Mouse (Mus musculus) limb, embryonic 14.5 days (tissue): Measurements from ENCODE around the gene Ccdc190. TPM values are rescaled to one million over a fixed set of nuclear protein-coding genes. Genes with fewer than 3 reads are reported as not detected.

ENCODE experiments used
- ATAC-seq: fragments of 200-750 bp; cut with Nextera tagmentation; 2 replicates; pipeline ENCODE4 v1.8.0; 2017; ENCODE audit warnings: low read depth, moderate number of reproducible peaks, moderate TSS enrichment; ENCODE audit not compliant: low FRiP score
- DNase-seq: peaks from one replicate; pipeline ENCODE4 v3.0.0-alpha.2; 2015; ENCODE audit warnings: low spot score
- H3K27ac ChIP-seq: fragments of 300-500 bp; sonication (generic); replicated peaks from 2 replicates; pipeline ENCODE4 v1.5.1; 2014; ENCODE audit warnings: low read depth, mild to moderate bottlenecking, low read length, moderate library complexity, mixed read lengths
- H3K27me3 ChIP-seq: fragments of 300-500 bp; sonication (generic); 2 replicates; pipeline ENCODE4 v1.6.1; 2014; ENCODE audit warnings: low read length, mixed read lengths; ENCODE audit not compliant: control insufficient read depth, insufficient read depth
- H3K36me3 ChIP-seq: fragments of 300-500 bp; sonication (generic); 2 replicates; pipeline ENCODE4 v1.6.1; 2014; ENCODE audit warnings: mild to moderate bottlenecking, low read length, moderate library complexity, mixed read lengths; ENCODE audit not compliant: control insufficient read depth, insufficient read depth
- H3K4me1 ChIP-seq: fragments of 300-500 bp; sonication (generic); 2 replicates; pipeline ENCODE4 v1.6.1; 2014; ENCODE audit warnings: antibody characterized with exemption, low read length, mixed read lengths; ENCODE audit not compliant: control insufficient read depth, insufficient read depth
- H3K4me2 ChIP-seq: fragments of 300-500 bp; sonication (generic); replicated peaks from 2 replicates; pipeline ENCODE4 v1.6.1; 2014; ENCODE audit warnings: low read depth, mild to moderate bottlenecking, low read length, moderate library complexity; ENCODE audit not compliant: severe bottlenecking
- H3K4me3 ChIP-seq: fragments of 300-500 bp; sonication (generic); replicated peaks from 2 replicates; pipeline ENCODE4 v1.5.1; 2014; ENCODE audit warnings: low read length
- H3K9ac ChIP-seq: fragments of 300-500 bp; sonication (generic); 2 replicates; pipeline ENCODE4 v1.6.1; 2014; ENCODE audit warnings: mild to moderate bottlenecking, low read depth, low read length, moderate library complexity; ENCODE audit not compliant: severe bottlenecking
- H3K9me3 ChIP-seq: fragments of 300-500 bp; sonication (generic); 2 replicates; pipeline ENCODE4 v1.6.1; 2016; ENCODE audit warnings: low read length; ENCODE audit not compliant: control insufficient read depth
- POLR2A ChIP-seq: fragments of 200-500 bp; IDR thresholded peaks from 2 replicates; pipeline ENCODE4 v1.8.0; 2012; ENCODE audit warnings: inconsistent platforms, mild to moderate bottlenecking, moderate library complexity, borderline replicate concordance; ENCODE audit not compliant: insufficient read depth, insufficient read length; ENCODE audit errors: extremely low read depth
- WGBS: fragments of 180-500 bp; shearing (Covaris S2); extraction: QIAGEN DNeasy Blood & Tissue Kit; methylation state at CpG from one replicate; pipeline ENCODE4 v1.1.7; 2014; 5-methylcytosine and 5-hydroxymethylcytosine counted together
- polyA plus RNA-seq, 2 experiments: library from polyadenylated mRNA; depleted of rRNA in 1 of 2; stranded (reverse) in 1 of 2; unstranded in 1 of 2; fragments of >200 nt; fragmentation: Nextera tagmentation in 1 of 2; extraction: Ambion mirVana in 1 of 2; gene quantifications; 2 replicates each; pipeline versions ENCODE4 v1.2.1 to v1.2.3; 2012 to 2014

The Ccdc190 gene
- polyA plus RNA-seq, 2 experiments, result 0.20 TPM; not detected in 1

- Histone ChIP-seq H3K4me2 (no peak overlapping the region), H3K4me1 (peaks cover 10% of the 10 kb centered on the region), H3K9ac (no peak overlapping the region), H3K9me3 (no peaks in the 10 kb centered on the region), H3K4me3 (no peak overlapping the region), H3K27me3 (no peaks in the 10 kb centered on the region), H3K27ac (no peak overlapping the region), H3K36me3 (no peaks in the 10 kb centered on the region)
- DNase-seq, result no peak
- TF ChIP-seq POLR2A, result no peak
- ATAC-seq, result peak; percentile 12; the same call in 1 of the 2 replicates
- WGBS, result 37% methylated on average over 9 of the region's 9 CpGs
Measured at GRCm38 (mm10) chr1:169917115-169917796, 11.2 kb upstream of the Ccdc190 start.

- no peak overlapping the region for H3K9ac ChIP-seq
- TF ChIP-seq POLR2A, result no peak
- H3K27me3 ChIP-seq, result no peaks in the 10 kb centered on the region
- no peaks in the 10 kb centered on the region for H3K36me3 ChIP-seq
- no peaks in the 10 kb centered on the region for H3K9me3 ChIP-seq
- peak; percentile 27 for DNase-seq
- 28% methylated on average over 4 of the region's 4 CpGs for WGBS
- no peak overlapping the region for H3K4me3 ChIP-seq
- ATAC-seq, result no peak
- H3K4me2 ChIP-seq, result no peak overlapping the region
- no peak overlapping the region for H3K27ac ChIP-seq
- H3K4me1 ChIP-seq, result peaks cover 10% of the 10 kb centered on the region
Measured at GRCm38 (mm10) chr1:169917998-169918397, 10.4 kb upstream of the Ccdc190 start.

- no peak overlapping the region for H3K4me3 ChIP-seq
- ATAC-seq, result peak; percentile 73
Measured at GRCm38 (mm10) chr1:169919211-169919610, 9.2 kb upstream of the Ccdc190 start.

GRCm38 (mm10) chr1:169921710-169922211 is 6.7 kb upstream of the Ccdc190 start:
- Histone ChIP-seq H3K9me3 (no peaks in the 10 kb centered on the region), H3K4me3 (no peak overlapping the region), H3K27ac (no peak overlapping the region), H3K4me1 (peaks cover 7% of the 10 kb centered on the region), H3K9ac (no peak overlapping the region), H3K4me2 (no peak overlapping the region), H3K36me3 (no peaks in the 10 kb centered on the region), H3K27me3 (no peaks in the 10 kb centered on the region)
- peak; percentile 55 for DNase-seq
- TF ChIP-seq POLR2A, result no peak
- ATAC-seq, result no peak
- WGBS, result 37% methylated on average over 8 of the region's 8 CpGs

More at GRCm38 (mm10) chr1:169919211-169919610, 9.2 kb upstream of the Ccdc190 start:
- TF ChIP-seq POLR2A, result no peak
- DNase-seq, result peak; percentile 77
- Histone ChIP-seq H3K4me1 (peaks cover 10% of the 10 kb centered on the region), H3K36me3 (no peaks in the 10 kb centered on the region), H3K9ac (peak overlapping the region; percentile 32), H3K27ac (no peak overlapping the region), H3K9me3 (no peaks in the 10 kb centered on the region), H3K4me2 (peak overlapping the region; percentile 29; the same call in 1 of the 2 replicates), H3K27me3 (no peaks in the 10 kb centered on the region)
- WGBS, result 3% methylated on average over 11 of the region's 11 CpGs

- no peak overlapping the region for H3K9ac ChIP-seq
- DNase-seq, result no peak
Measured at GRCm38 (mm10) chr1:169924567-169924966, 3.9 kb upstream of the Ccdc190 start.

More at GRCm38 (mm10) chr1:169924567-169924966, 3.9 kb upstream of the Ccdc190 start:
- H3K4me1 ChIP-seq, result no peaks in the 10 kb centered on the region
- ATAC-seq, result no peak
- no peak overlapping the region for H3K27ac ChIP-seq
- no peak for TF ChIP-seq POLR2A
- H3K9me3 ChIP-seq, result no peaks in the 10 kb centered on the region
- WGBS, result 78% methylated on average over 2 of the region's 2 CpGs
- no peak overlapping the region for H3K4me3 ChIP-seq
- no peaks in the 10 kb centered on the region for H3K27me3 ChIP-seq
- no peak overlapping the region for H3K4me2 ChIP-seq
- no peaks in the 10 kb centered on the region for H3K36me3 ChIP-seq
